Mouse (Mus musculus) embryonic stem cell, embryonic (primary cell): Measurements from ENCODE around the gene Cacna1s.

ENCODE experiments used
- CTCF ChIA-PET, 4 experiments: fragments of 300-600 bp in 2 of 4; fragments of 350-600 bp in 2 of 4; sonication (Branson Sonifier 250); formaldehyde crosslinking; loops; one replicate each; lab custom pipeline; 2022; ENCODE audit warnings: inconsistent platforms in 2 of 4; lab: Charles Lee
- POLR2A ChIA-PET, 4 experiments: fragments of 300-600 bp in 2 of 4; fragments of 350-600 bp in 2 of 4; sonication (Branson Sonifier 250); formaldehyde crosslinking; loops; one replicate each; lab custom pipeline; 2022; ENCODE audit warnings: antibody characterized with exemption in 4 of 4, inconsistent platforms in 1 of 4; lab: Charles Lee

The Cacna1s gene

DNA sequence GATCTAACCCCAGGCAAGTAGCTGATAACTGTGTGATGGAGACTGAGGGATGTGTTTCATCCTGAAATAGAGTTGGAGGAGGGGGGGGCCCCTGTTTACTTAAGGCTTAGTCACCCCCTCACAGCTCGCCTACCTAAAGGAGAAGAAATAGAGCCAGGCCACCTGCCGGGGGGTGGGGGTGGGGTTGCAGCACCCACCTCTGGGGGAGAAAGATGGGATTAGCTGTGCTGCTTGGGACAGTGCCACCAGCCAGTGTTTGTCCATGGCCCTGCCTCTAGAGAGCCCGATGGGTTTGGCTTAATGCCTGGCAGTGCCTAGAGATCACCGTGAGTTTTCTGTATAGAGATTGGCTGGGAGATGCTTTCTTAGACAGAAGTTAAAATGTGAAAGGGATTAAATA is 11.7 kb upstream of the Cacna1s start:
- POLR2A ChIA-PET, result interaction anchor here in 1 of 4 experiments (1.1 kb wide), 1 partner anchor 189 kb away, joined by 3 read pairs; no protein-coding TSS in a partner anchor
- CTCF ChIA-PET, result interaction anchor here in 3 of 4 experiments (0.6 to 1.9 kb wide), 7 partner anchors 10 to 615 kb away, joined by 3 to 9 read pairs (median 6); partner anchors contain the start of gene Ascl5 (in 1 of the 3)

DNA sequence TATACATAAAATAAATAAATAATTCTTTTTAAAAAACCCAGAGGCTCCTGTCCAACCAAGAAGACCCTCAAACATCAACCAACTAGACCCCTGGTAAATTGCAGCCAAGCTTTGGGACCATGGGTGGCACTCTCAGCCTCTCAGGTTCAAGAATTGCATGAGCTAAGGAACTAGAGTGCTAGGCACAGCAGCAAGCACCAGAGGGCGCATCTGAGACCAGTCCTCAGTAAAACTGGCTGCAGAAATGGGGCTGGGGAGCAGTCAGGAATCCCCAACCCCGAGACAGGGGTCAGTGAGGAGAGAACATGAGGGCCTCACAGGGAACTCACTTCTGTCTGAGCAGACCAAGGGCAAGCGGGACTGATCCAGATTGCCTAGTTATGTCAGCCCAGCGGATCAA is 6.8 kb upstream of the Cacna1s start:
- ChIA-PET POLR2A (interaction anchor here in 2 of 4 experiments (0.6 to 1.0 kb wide), 2 partner anchors 15 to 347 kb away, joined by 3 to 4 read pairs; no protein-coding TSS in a partner anchor), CTCF (interaction anchor here (0.5 to 2.7 kb wide), 39 partner anchors 9 to 505 kb away, joined by 3 to 18 read pairs (median 4); partner anchors contain the start of genes Kif14 (in 1 of the 4), Mroh3 (in 1 of the 4) and Tmem9 (in 1 of the 4))

DNA sequence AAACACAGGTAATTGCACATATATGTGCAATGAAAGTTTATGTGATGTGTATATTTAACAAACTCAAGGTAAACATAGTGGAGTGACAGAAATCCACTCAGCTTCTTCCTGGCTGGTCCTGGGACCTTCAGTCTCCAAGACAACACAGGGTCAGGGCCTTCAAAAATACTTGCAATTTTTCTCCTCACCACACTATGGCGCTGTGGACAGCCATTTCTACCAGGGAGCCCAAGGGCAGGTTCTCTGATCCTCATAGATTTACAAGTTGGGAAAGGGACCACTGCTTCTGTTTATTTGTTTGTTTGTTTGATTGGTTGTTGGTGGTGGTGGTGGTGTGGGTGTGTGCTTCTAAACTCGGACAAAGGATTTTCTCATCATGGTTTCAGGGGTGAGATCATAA is 5.1 kb upstream of the Cacna1s start:
- CTCF ChIA-PET, result interaction anchor here (0.6 to 1.7 kb wide), 31 partner anchors 9 to 360 kb away, joined by 3 to 6 read pairs (median 3); partner anchors contain the start of genes Mroh3 (in 3 of the 4) and Tmem9 (in 1 of the 4)
- POLR2A ChIA-PET, result interaction anchor here in 2 of 4 experiments (0.9 to 1.4 kb wide), 4 partner anchors 15 to 368 kb away, joined by 3 to 6 read pairs (median 3); partner anchors contain the start of gene Ddx59 (in 1 of the 2)

DNA sequence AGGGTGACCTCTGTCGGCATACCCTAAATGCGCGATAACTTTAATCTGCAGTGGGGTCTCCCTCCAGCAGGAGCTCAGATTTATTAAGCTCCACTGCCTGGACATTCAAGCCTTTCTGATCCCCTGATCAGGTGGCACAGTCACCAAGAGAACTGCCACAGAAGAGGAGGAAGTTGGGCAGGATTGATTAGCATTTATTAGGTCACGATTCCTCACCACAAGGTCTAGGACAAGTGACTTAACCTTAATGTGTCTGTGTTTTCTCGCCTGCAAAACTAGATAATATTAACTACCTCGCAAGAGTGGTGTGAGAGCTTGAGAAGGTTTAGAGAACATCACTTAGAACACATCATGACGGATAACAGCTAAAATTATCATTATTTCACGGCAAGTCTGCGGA is 4.7 kb upstream of the Cacna1s start:
- ChIA-PET POLR2A (interaction anchor here in 2 of 4 experiments (1.1 to 1.4 kb wide), 3 partner anchors 15 to 367 kb away, joined by 3 to 6 read pairs (median 3); partner anchors contain the start of gene Ddx59 (in 1 of the 2)), CTCF (interaction anchor here (0.6 to 1.7 kb wide), 23 partner anchors 9 to 361 kb away, joined by 3 to 6 read pairs (median 4); partner anchors contain the start of genes Mroh3 (in 3 of the 4) and Tmem9 (in 1 of the 4))

DNA sequence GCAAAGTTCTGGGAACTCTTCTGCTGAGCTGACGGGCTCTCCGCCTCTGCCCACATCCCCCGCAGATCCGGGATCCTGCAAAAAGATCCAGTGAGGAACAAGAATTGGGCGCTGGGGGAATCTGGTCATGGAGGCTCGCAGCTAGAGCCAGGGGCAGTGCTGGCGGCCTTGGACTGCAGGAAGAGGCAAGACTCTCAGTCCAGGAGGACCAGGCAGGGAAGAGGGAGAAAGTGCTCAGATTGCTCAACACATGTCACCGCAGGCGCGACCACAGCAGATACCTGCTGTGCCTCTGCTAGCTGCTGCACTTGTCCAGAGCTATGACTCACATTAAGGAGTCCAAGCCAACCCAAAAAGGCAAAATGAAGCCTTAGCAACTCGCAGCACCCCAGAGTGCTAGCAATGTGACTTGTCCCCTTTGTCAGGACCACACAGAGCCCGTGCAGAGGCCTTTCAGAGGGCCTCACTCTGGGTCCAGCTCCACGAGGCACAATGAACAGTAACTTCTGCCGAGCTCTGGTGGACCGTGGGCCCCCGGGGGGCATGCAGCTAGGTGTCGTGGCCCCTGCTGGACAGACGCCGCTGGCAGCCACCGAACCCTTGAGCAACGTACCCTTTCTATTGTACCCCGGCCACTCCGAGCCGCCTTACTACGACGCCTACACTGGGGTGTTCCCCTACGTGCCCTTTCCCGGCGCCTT is 2.1 kb upstream of the Cacna1s start, which contains the start of gene Ascl5:
Gene Ascl5, plus strand, starts transcription at position 493 of the 701 bp plus-strand sequence.
- POLR2A ChIA-PET, result interaction anchor here in 2 of 4 experiments (1.2 to 1.9 kb wide), 3 partner anchors 11 to 415 kb away, joined by 5 to 6 read pairs (median 5); partner anchors contain the start of gene Kif14 (in 1 of the 2)
- CTCF ChIA-PET, result interaction anchor here (0.6 to 2.9 kb wide), 34 partner anchors 10 to 484 kb away, joined by 3 to 19 read pairs (median 5); partner anchors contain the start of gene Mroh3 (in 2 of the 4)

DNA sequence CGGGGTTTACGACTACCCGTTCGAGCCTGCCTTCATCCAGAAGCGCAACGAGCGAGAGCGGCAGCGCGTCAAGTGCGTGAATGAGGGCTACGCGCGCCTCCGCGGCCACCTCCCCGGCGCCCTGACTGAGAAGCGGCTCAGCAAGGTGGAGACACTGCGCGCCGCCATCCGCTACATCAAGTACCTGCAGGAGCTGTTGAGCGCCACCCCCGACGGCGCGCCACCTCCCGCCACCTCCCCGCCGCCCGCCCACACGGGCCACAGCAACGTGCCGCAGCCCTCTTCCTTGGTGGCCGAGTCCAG is 1.6 kb upstream of the Cacna1s start:
- ChIA-PET POLR2A (interaction anchor here in 3 of 4 experiments (0.6 to 1.9 kb wide), 11 partner anchors 9 to 507 kb away, joined by 3 to 6 read pairs (median 4); partner anchors contain the start of gene Kif14 (in 1 of the 3)), CTCF (interaction anchor here (0.5 to 2.9 kb wide), 71 partner anchors 10 to 756 kb away, joined by 3 to 19 read pairs (median 4); partner anchors contain the start of gene Mroh3 (in 3 of the 4))

DNA sequence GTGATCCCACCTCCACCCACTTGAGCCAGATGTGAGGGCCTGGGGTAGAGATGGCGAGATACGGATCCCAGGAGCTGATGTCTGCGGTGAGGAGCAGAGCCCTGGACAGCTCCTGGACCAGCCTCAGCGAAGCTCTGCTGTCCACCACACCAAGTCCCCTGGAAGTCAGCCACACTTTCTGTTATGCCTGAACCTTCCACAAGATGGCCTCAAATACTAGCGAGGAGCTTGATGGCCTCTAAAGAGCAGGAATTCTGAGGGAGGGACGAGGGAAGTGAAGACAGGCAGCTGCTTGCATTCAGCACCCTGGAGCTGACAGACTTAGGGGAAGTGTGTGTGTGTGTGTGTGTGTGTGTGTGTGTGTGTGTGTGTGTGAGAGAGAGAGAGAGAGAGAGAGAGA is 1.1 kb upstream of the Cacna1s start:
- POLR2A ChIA-PET, result interaction anchor here in 3 of 4 experiments (0.6 to 1.9 kb wide), 14 partner anchors 8 to 506 kb away, joined by 3 to 6 read pairs (median 4); partner anchors contain the start of genes Ddx59 (in 1 of the 3) and Kif14 (in 1 of the 3)
- CTCF ChIA-PET, result interaction anchor here (0.5 to 2.9 kb wide), 80 partner anchors 10 to 756 kb away, joined by 3 to 19 read pairs (median 4); partner anchors contain the start of gene Mroh3 (in 3 of the 4)

DNA sequence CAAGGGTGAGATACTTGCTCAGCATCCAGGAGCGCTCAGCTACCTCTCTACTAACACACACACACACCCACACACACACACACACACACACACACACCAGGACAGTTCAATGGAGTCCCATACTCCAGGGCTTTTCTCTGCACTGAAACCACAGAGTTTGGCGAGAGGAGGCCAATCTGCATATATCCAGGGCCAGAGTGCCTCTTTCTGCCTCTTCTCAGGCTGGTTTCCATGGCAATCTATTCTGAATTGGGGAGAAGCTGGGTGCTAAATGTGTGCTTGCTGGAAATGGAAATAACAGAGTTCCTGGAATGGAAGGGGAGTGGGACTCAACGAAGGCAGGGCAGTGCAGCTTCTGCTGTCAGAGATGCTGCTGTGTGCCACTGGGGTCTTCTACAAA is 3.2 kb downstream of the Cacna1s start:
- CTCF ChIA-PET, result interaction anchor here (0.6 to 1.5 kb wide), 7 partner anchors 9 to 470 kb away, joined by 3 to 4 read pairs (median 4); no protein-coding TSS in a partner anchor
- POLR2A ChIA-PET, result interaction anchor here in 2 of 4 experiments (0.7 to 1.0 kb wide), 2 partner anchors 20 to 290 kb away, joined by 3 read pairs; no protein-coding TSS in a partner anchor

DNA sequence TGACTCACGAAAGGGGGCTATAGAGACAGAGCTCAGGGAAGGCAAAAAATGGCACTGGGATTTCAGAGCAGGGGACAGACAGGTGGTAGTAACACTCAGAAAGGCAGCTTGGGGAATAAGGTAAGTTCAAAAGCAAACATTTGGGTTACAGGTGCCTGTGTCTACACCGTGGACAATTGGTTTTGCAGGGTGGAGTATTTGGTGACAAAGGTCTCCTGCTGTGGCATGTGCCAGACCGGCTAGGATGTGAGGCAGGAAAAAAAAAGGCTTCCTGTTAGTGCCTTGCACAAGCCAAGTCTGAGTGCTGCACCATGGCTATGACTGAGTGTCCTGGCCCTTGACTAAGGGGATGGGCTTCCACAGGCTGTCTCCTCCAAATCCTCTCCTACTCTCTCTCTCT is 6.0 kb downstream of the Cacna1s start:
- CTCF ChIA-PET, result interaction anchor here in 3 of 4 experiments (0.6 to 1.3 kb wide), 3 partner anchors 9 to 100 kb away, joined by 3 to 9 read pairs (median 5); no protein-coding TSS in a partner anchor
- POLR2A ChIA-PET, result no interaction called here

DNA sequence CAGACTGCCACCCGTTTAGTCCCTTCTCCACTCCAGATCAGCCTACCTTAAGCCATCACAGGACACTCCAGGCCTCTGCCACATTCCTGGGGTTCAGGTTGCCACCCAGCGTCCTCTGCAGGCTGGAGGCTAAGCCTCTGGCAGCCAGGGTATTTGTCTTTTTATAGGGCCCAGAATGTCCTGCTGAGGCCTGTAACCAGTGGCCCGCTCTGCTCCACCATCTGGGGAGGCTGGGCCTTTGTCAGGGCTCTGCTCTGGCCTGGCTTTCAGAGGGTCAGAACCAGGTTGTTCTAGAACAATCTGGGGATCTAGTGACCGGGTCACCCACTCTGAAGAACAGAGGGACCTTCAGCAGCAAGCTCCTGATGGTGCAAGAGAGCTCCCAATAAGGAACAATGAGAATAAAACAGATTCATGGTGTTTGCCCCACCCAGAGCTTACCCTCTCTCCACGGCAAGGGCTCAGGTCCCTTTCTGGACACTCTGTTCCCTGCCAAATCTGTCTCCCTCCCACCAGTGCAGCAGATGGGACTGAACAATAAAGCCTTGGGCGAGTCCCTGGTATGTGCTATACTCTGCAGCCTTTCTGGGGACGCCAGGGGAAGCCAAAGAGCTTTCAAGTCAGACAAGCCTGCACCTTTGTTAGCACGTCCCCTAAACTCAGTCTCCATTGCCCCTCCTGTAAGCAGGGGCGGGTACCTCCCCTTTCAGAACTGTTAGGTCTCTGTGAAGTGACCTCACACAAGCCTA is 8.7 kb downstream of the Cacna1s start:
- POLR2A ChIA-PET, result no interaction called here
- CTCF ChIA-PET, result interaction anchor here in 2 of 4 experiments (0.6 to 1.4 kb wide), 14 partner anchors 10 to 391 kb away, joined by 3 to 13 read pairs (median 4); partner anchors contain the start of genes Ascl5 (in 1 of the 2) and Kif21b (in 1 of the 2)

DNA sequence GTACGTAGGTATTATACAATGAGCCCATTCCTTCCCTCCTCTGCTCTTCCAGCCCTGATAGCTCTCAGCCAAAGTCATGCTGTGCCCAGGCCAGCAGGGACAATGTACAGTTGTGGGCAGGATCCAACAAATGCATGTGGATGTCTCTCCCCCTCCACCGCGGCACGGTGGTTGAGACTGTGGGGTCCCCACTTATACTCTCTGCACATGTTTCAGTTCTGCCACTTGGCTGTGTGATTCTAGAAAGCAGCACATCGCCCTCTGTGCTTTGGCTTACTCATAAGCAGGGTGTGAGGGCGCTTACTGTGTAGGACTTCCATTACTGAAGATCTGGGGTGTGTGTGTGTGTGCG is 9.2 kb downstream of the Cacna1s start:
- POLR2A ChIA-PET, result no interaction called here
- CTCF ChIA-PET, result interaction anchor here in 2 of 4 experiments (0.6 to 1.4 kb wide), 13 partner anchors 10 to 392 kb away, joined by 3 to 13 read pairs (median 4); partner anchors contain the start of genes Ascl5 (in 1 of the 2) and Kif21b (in 1 of the 2)

DNA sequence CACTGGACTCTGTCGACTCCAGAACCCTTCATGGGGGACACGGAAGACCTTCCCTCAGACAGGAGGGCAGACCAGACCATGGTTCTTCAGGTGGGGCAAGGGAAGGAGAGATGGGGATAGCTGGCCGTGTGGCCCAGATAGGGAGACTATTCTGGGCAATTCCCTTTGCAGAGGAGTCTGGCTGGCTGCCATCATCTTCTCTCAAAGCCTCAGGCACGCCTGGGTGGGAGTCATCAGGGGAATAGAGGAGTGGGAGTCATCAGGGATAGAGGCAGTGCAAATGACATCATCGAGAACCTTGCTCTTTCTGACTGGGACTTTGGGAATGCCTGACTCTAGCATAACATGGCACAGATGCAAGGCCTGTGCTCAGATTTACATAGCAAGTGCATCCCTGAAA is 11.4 kb downstream of the Cacna1s start:
- ChIA-PET POLR2A (no interaction called here), CTCF (interaction anchor here in 2 of 4 experiments (1.0 to 2.1 kb wide), 2 partner anchors 13 to 16 kb away, joined by 3 to 7 read pairs; partner anchors contain the start of gene Ascl5 (in 1 of the 2))

DNA sequence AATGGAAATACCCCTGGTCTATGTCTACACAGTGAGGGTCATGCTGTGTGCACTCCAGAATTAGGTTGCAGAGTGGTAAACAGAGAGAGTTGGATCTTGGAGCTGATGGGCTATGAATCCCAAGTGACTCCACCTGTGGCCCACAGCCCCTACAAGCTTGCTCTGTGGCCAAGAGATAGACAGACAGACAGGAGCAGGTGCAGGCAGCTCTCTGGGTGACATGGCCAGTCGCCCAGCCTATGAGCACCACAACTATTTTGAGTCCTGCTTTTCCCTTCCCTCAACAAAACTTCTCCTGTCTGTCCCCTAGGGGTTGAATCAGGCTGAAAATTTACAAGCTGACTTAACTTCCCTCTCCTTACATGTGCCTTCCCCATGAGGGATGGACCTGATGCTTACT is 14.1 kb downstream of the Cacna1s start:
- CTCF ChIA-PET, result interaction anchor here in 3 of 4 experiments (0.5 to 0.9 kb wide), 3 partner anchors 115 to 855 kb away, joined by 3 to 4 read pairs (median 3); no protein-coding TSS in a partner anchor
- POLR2A ChIA-PET, result interaction anchor here in 1 of 4 experiments (0.7 to 1.8 kb wide), 2 partner anchors 14 to 1067 kb away, joined by 3 to 5 read pairs; partner anchors contain the start of gene Cacna1s

DNA sequence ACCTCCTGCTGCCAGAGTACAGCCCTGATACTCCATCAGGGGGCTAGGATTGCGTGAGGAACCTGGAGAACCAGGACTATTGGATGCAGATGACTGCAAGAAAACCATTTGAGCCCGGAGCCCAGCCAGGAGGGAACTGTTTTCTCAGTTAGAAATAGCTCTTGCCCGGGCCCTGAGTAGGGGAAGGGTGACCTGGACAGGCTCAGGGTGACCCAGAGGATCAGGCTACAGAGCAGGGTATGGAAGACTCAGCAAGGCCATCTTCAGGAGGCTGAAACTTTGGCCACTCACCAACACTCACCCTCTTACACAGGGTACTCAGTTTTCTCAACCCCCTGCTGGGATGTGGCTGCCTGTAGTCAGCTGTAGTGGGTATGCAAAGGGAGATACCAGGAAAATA is 15.0 kb downstream of the Cacna1s start:
- ChIA-PET CTCF (interaction anchor here in 3 of 4 experiments (0.6 to 1.7 kb wide), 3 partner anchors 9 to 106 kb away, joined by 3 to 7 read pairs (median 6); no protein-coding TSS in a partner anchor), POLR2A (interaction anchor here in 1 of 4 experiments (0.6 to 1.0 kb wide), 2 partner anchors 16 to 266 kb away, joined by 3 to 4 read pairs; partner anchors contain the start of gene Cacna1s)

DNA sequence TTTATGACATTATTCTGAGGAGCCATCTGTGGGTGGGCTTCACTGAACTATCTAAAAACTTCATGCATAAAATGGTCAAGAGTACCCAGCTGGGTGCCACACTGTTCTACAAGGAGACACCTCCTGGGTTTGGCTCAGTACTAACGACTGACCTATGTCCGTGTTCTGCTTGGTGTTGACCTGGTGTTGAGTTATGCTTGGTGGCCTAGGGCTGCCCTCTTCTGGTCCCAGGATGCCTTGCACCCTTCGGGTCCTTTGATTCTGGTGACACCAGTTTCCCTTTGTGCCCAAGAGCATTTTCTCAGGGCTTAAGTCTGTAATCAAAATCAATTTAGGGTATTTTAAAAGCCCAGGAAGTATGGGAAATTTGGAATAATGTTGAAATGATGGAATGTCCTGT is 23.5 kb downstream of the Cacna1s start:
- ChIA-PET POLR2A (no interaction called here), CTCF (interaction anchor here in 2 of 4 experiments (1.0 to 1.2 kb wide), 2 partner anchors 15 to 31 kb away, joined by 3 read pairs; no protein-coding TSS in a partner anchor)

DNA sequence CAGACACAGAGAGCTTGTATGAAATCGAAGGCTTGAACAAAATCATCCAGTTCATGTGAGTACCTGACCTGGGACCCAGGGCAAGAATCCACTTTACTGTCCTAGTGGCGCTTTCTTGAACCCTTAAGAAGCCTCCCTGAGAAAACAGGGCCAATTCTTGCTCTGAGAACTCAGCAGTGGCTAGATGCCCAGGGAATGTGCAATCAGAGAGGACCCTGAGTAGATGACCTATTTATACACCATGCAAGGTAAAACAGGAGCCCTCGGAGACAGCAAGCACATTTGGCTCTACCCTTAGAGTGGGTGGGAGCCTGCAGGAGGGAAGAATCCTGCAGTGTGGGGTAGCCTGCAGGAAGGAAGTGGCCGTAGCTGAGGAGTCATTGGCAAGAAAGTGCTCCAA is 25.1 kb downstream of the Cacna1s start:
- POLR2A ChIA-PET, result no interaction called here
- CTCF ChIA-PET, result no interaction called here

DNA sequence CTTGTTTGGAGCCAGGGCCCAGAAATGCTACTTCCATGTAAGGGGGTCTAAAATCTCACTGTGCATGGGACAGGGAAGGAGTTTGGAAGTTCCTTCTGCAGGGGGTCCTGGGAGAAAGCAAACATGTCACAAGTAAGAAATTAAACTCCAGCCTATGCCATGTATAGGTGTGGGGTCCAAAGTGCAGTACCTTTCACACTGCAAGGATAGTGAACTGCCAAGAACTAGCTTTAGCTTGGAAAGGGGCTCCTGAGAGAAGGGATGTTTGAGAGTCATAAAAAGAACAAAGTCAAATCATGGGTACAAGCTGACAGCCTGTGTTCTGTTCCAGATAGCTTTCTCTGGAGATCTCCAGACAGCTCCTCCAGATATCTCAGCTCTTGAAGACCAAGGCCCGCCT is 28.6 kb downstream of the Cacna1s start:
- POLR2A ChIA-PET, result interaction anchor here in 1 of 4 experiments (1.0 to 1.2 kb wide), 2 partner anchors 18 to 49 kb away, joined by 3 read pairs; no protein-coding TSS in a partner anchor

More for the DNA sequence above, 28.6 kb downstream of the Cacna1s start:
- CTCF ChIA-PET, result interaction anchor here in 1 of 4 experiments (1.7 kb wide), 1 partner anchor 94 kb away, joined by 3 read pairs; no protein-coding TSS in a partner anchor
